Mouse (Mus musculus) forebrain, embryonic 14.5 days (tissue): Measurements from ENCODE around the gene Hectd4. TPM values are rescaled to one million over a fixed set of nuclear protein-coding genes. Genes with fewer than 3 reads are reported as not detected.
A peak's percentile ranks its signal among the peaks of the same experiment; 100 is the strongest.
"Not testable (repeated sequence)": the region's sequence is repeated elsewhere in the genome, so short reads cannot be mapped to it uniquely, and the experiment has no call there.

ENCODE experiments used
- ATAC-seq: fragments of 200-750 bp; cut with Nextera tagmentation; 2 replicates; pipeline ENCODE4 v1.8.0; 2017; ENCODE audit warnings: mild to moderate bottlenecking, moderate library complexity
- DNase-seq: peaks from one replicate; pipeline ENCODE4 v3.0.0-alpha.2; 2015; ENCODE audit warnings: low spot score
- H3K27ac ChIP-seq: fragments of 300-500 bp; sonication (generic); 2 replicates; pipeline ENCODE4 v1.5.1; 2014; ENCODE audit warnings: low read depth, mild to moderate bottlenecking, control low read depth, low read length, moderate library complexity
- H3K27me3 ChIP-seq: fragments of 300-500 bp; sonication (generic); replicated peaks from 2 replicates; pipeline ENCODE4 v1.6.1; 2014; ENCODE audit warnings: low read length, control low read depth, mixed read lengths; ENCODE audit not compliant: control insufficient read depth, insufficient read depth
- H3K36me3 ChIP-seq: fragments of 300-500 bp; sonication (generic); 2 replicates; pipeline ENCODE4 v1.6.1; 2014; ENCODE audit warnings: low read length, control low read depth; ENCODE audit not compliant: control insufficient read depth, insufficient read depth
- H3K4me1 ChIP-seq: fragments of 300-500 bp; sonication (generic); 2 replicates; pipeline ENCODE4 v1.6.1; 2014; ENCODE audit warnings: antibody characterized with exemption, low read length, control low read depth; ENCODE audit not compliant: control insufficient read depth, insufficient read depth
- H3K4me2 ChIP-seq: fragments of 300-500 bp; sonication (generic); 2 replicates; pipeline ENCODE4 v1.6.1; 2014; ENCODE audit warnings: mild to moderate bottlenecking, control low read depth, low read length
- H3K4me3 ChIP-seq: fragments of 300-500 bp; sonication (generic); 2 replicates; pipeline ENCODE4 v1.5.1; 2014; ENCODE audit warnings: low read depth, low read length, control low read depth
- H3K9ac ChIP-seq: fragments of 300-500 bp; sonication (generic); 2 replicates; pipeline ENCODE4 v1.6.1; 2014; ENCODE audit warnings: mild to moderate bottlenecking, low read length, control low read depth, moderate library complexity
- H3K9me3 ChIP-seq: fragments of 300-500 bp; sonication (generic); replicated peaks from 2 replicates; pipeline ENCODE4 v1.6.1; 2016; ENCODE audit warnings: low read length, control low read depth, mixed read lengths; ENCODE audit not compliant: control insufficient read depth
- WGBS: fragments of 180-500 bp; shearing (Covaris S2); extraction: QIAGEN DNeasy Blood & Tissue Kit; methylation state at CpG from one replicate; pipeline ENCODE4 v1.1.7; 2014; 5-methylcytosine and 5-hydroxymethylcytosine counted together
- polyA plus RNA-seq: library from polyadenylated mRNA; unstranded; fragments of >200 nt; fragmentation: Nextera tagmentation; extraction: Ambion mirVana; gene quantifications from 2 replicates; pipeline ENCODE4 v1.2.1, GENCODE M21; 2014

Gene Hectd4
- polyA plus RNA-seq, 1 experiment from 2014 or later = 15.8 TPM

DNA sequence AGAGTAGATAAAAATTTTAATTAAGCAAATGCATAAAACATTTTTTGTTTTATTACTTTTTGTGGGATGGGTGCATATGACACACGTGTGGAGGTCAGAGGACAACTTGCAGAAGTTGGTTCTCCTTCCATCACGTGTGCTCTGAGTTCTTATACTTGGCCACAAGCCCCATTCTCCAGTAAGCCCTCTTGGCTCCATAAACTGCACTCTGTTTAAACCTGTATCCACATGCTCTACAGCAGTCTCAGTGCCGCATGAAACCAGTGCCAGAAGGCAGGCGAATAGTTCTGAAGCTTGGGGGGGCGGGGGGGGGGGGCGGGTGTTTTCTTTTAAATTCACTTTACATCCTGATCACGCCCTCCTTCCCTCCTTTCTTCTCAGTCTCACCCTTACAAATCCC, 85.0 kb downstream of the Hectd4 start:
- Histone ChIP-seq H3K36me3 (peaks cover 92% of the 10 kb centered on the region), H3K4me2 (no peak overlapping the region), H3K9me3 (no peaks in the 10 kb centered on the region), H3K9ac (no peak overlapping the region), H3K27me3 (no peaks in the 10 kb centered on the region), H3K4me1 (no peaks in the 10 kb centered on the region), H3K4me3 (no peak overlapping the region), H3K27ac (no peak overlapping the region)
- 86% methylated on average over 7 of the region's 7 CpGs for WGBS
- DNase-seq (no peak), ATAC-seq (no peak)

DNA sequence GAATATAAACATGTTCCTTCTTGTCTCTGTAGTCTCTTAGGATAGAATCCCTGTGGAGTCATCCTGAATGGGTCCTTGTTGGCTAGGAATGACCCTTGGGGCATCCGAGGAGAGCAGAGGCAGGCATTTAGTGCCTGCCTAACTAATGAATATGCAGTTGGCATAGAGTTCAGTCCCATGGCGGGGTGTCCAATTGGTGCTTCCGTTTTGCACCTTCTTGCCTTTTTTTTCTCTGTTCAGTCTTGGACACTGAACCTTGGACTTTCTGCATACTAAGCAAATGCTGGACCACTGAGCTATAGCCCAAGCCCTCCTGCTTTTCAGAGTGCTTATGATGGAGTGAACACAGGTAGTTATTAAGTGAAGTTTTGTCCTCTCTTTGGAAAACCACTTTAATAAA, 87.6 kb downstream of the Hectd4 start:
- Histone ChIP-seq H3K27ac (no peak overlapping the region), H3K4me1 (no peaks in the 10 kb centered on the region), H3K9me3 (no peaks in the 10 kb centered on the region), H3K36me3 (peaks cover 89% of the 10 kb centered on the region), H3K27me3 (no peaks in the 10 kb centered on the region), H3K4me3 (no peak overlapping the region), H3K9ac (no peak overlapping the region), H3K4me2 (no peak overlapping the region)
- ATAC-seq (no peak), DNase-seq (no peak)
- 70% methylated on average over 3 of the region's 3 CpGs for WGBS

GRCm38 (mm10) chr5:121311576-121311975, 91.6 kb downstream of the Hectd4 start:
- Histone ChIP-seq H3K4me3 (no peak overlapping the region), H3K4me2 (no peak overlapping the region), H3K9ac (no peak overlapping the region), H3K4me1 (no peaks in the 10 kb centered on the region), H3K27me3 (no peaks in the 10 kb centered on the region), H3K36me3 (peaks cover 89% of the 10 kb centered on the region), H3K27ac (no peak overlapping the region), H3K9me3 (no peaks in the 10 kb centered on the region)
- 96% methylated on average over 8 of the region's 8 CpGs for WGBS
- no peak for ATAC-seq
- DNase-seq = no peak

- no peak overlapping the region for H3K27ac ChIP-seq
- 82% methylated on average over 10 of the region's 10 CpGs for WGBS
- H3K27me3 ChIP-seq = no peaks in the 10 kb centered on the region
- H3K9ac ChIP-seq = no peak overlapping the region
- no peak overlapping the region for H3K4me2 ChIP-seq
- H3K36me3 ChIP-seq = peaks cover 89% of the 10 kb centered on the region
- no peaks in the 10 kb centered on the region for H3K4me1 ChIP-seq
- no peaks in the 10 kb centered on the region for H3K9me3 ChIP-seq
- H3K4me3 ChIP-seq = no peak overlapping the region
- ATAC-seq (no peak), DNase-seq (peak; percentile 6)
Measured at GRCm38 (mm10) chr5:121313764-121314474, 93.9 kb downstream of the Hectd4 start.

DNA sequence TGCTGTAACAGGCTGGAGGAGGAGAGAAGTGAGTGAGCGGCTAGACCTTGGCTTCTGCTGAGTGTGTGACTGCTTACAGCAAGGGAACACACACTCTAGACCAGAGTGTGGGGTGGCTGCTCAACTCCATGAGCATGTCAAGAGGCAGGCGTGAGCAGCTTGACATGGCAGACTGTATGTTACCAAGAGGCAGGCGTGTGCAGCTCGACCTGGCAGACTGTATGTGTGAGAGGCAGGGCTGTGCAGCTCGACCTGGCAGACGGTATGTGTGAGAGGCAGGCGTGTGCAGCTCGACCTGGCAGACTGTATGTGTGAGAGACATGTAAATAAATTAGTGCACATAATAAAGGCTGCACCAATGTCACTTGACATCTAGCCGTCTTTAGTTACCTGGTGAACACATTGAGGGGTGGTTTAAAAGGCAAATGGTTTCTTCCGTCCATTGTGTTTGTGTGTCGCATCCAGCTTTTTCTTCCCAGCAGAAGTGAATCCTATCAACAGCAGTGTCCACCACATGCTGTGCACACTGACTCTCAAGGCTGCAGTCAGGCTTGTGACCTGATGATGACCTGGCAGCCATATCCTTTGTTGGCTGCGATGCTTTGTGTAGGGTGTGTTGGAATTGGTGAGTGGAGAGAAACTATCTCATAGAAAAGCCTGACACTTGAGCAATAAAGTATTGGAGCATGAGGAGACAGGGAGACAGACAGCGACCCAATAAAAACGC, 106.2 kb downstream of the Hectd4 start:
- no peak overlapping the region for H3K4me2 ChIP-seq
- H3K4me3 ChIP-seq = no peak overlapping the region
- no peaks in the 10 kb centered on the region for H3K4me1 ChIP-seq
- DNase-seq (peak; percentile 10), ATAC-seq (no peak)
- H3K27me3 ChIP-seq = no peaks in the 10 kb centered on the region
- no peak overlapping the region for H3K9ac ChIP-seq
- peaks cover 85% of the 10 kb centered on the region for H3K36me3 ChIP-seq
- H3K9me3 ChIP-seq = no peaks in the 10 kb centered on the region
- WGBS = 88% methylated on average over 14 of the region's 14 CpGs
- no peak overlapping the region for H3K27ac ChIP-seq

DNA sequence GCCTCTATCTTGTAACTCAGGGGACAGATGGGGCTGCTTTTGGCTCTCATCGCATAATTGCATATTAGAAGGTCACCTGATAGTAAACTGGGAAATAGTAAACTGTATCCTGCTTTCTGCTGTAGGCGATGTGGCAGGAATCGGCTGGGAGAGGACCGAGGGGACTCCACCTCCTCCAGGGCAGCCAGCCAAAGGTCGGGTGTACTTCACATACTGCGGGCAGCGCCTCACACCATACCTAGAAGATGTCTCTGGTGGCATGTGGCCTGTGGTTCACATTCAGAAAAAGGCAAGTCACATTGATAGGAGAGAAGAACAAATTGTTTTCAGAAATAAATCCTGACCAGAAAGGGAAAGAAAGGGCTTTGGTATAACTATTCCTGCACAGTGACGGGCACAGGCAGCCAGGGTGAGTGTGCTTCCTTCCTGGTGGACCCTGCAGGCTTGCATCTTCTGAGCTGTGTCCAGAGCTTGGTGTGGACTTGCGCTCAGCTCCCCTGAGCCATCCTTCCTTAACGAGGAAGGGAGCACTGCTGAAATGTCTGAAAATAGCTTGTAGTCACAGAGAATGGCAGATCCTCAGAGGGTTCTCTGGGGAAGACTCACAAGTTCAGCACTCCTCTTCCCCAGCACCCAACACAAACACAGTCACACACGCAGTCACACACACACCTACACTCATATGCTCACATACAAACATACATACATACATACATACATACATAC, 109.5 kb downstream of the Hectd4 start:
- Histone ChIP-seq H3K4me1 (no peaks in the 10 kb centered on the region), H3K4me3 (peak overlapping the region; percentile 5; the same call in 1 of the 2 replicates), H3K9me3 (no peaks in the 10 kb centered on the region), H3K4me2 (peak overlapping the region; percentile 18; the same call in 1 of the 2 replicates), H3K9ac (peak overlapping the region; percentile 14; the same call in 1 of the 2 replicates), H3K27me3 (no peaks in the 10 kb centered on the region), H3K27ac (no peak overlapping the region), H3K36me3 (peaks cover 83% of the 10 kb centered on the region)
- 88% methylated on average over 11 of the region's 11 CpGs for WGBS
- DNase-seq (no peak), ATAC-seq (no peak)

- H3K4me3 ChIP-seq, H3K4me2 ChIP-seq, H3K4me1 ChIP-seq, H3K9me3 ChIP-seq, H3K27me3 ChIP-seq, H3K9ac ChIP-seq: not testable (repeated sequence)
- ATAC-seq (peak; percentile 58), DNase-seq (peak; percentile 4)
- Histone ChIP-seq H3K27ac (peak overlapping the region; percentile 11; the same call in 1 of the 2 replicates), H3K36me3 (peaks cover 83% of the 10 kb centered on the region)
- WGBS = 62% methylated on average over 12 of the region's 19 CpGs
Measured at GRCm38 (mm10) chr5:121330154-121330816, 110.3 kb downstream of the Hectd4 start.

DNA sequence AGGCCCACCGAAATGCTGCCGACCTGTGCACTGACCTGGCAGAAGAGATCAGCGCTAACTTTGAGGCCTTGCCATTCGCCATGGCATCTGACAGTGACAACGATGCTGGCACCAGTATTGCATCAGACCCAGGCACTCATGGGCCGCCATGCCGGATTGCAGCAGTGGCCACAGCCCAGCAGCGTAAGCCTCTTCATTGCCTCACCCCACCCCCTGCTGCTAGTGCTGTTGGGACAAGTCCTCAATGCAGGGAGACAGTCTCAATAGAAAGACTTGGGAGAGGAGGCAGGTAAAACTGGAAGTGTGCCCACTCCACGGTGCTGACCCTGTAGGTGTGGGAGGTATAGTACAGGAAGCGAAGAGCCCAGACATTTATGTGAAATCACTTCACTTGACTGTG, 111.7 kb downstream of the Hectd4 start:
- H3K4me1 ChIP-seq = no peaks in the 10 kb centered on the region
- H3K4me3 ChIP-seq = no peak overlapping the region
- no peak for ATAC-seq
- 93% methylated on average over 10 of the region's 10 CpGs for WGBS
- DNase-seq = no peak
- H3K9me3 ChIP-seq = no peaks in the 10 kb centered on the region
- H3K36me3 ChIP-seq = peaks cover 82% of the 10 kb centered on the region
- H3K27ac ChIP-seq = no peak overlapping the region
- H3K9ac ChIP-seq = no peak overlapping the region
- no peaks in the 10 kb centered on the region for H3K27me3 ChIP-seq
- H3K4me2 ChIP-seq = no peak overlapping the region
